Mouse (Mus musculus): Measurements from ENCODE around the gene Rnf182. TPM values are rescaled to one million over a fixed set of nuclear protein-coding genes. Genes with fewer than 3 reads are reported as not detected.

Rnf182 gene
- total RNA-seq, 2 experiments from 2014 or later, result 0.54 to 0.56 TPM

DNA sequence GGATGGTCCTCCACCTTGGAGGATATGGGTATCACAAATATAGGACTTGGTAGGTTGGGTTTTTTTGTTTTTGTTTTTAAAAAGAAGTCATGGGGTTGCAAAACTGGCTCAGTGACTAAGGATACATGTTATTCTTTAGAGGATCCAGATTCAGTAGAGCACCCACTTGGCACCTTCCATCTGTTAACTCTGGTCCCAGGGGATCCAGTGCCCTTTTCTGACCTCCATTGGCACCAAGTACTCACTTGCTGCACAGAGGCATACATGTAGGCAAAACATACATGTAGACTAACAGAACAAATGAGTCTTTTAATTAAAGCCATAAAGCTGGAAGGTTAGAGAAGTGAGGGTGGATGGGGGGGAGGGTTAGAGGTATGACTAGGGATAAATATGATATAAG, 80.0 kb downstream of the Rnf182 start:
- no peak for DNase-seq (ENCODE audit: low spot score in 2 of 2)

GRCm38 (mm10) chr13:43696011-43696410, 80.5 kb downstream of the Rnf182 start:
- DNase-seq (ENCODE audit: low spot score in 2 of 2), result no peak

GRCm38 (mm10) chr13:43698506-43698905, 83.0 kb downstream of the Rnf182 start:
- no peak for DNase-seq (ENCODE audit: low spot score in 2 of 2)

GRCm38 (mm10) chr13:43703471-43703870, 88.0 kb downstream of the Rnf182 start:
- no peak for DNase-seq (ENCODE audit: low spot score in 2 of 2)

- DNase-seq (ENCODE audit: low spot score in 2 of 2), result no peak
These were observed 89.1 kb downstream of the Rnf182 start for GRCm38 (mm10) chr13:43704533-43705116.

GRCm38 (mm10) chr13:43706387-43706786, 90.9 kb downstream of the Rnf182 start:
- DNase-seq (ENCODE audit: low spot score in 2 of 2), result no peak

GRCm38 (mm10) chr13:43709529-43709928, 94.0 kb downstream of the Rnf182 start:
- DNase-seq (ENCODE audit: low spot score in 2 of 2), result no peak

DNA sequence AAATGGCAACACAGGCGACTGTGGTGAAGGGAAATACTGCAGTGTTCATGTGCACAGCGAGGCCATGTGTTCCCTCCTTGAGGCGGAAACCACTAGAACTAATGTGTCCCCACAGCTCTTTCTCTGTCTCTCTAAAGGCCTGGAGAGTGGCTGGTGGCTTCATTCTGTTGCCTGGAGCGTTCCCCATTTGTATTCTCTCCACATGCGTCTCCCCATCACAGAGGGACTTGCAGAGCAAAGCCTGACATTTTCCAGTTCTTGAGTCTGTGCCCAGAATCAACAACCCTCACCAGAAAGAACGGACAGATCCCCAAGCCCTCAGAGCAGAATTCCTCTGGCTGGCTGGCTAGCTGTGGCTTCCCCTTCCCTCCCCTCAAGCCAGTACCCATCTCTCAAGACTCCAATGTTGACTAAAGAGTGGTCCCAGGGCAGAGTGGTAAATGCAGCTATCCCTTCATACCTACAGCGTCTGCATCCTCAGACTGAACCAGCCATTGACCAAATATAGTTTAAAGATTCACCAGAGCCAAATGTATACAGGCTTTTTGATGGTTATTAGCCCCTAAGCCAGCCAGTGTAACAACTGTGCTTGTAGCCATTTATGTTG, 96.3 kb downstream of the Rnf182 start:
- no peak for DNase-seq (ENCODE audit: low spot score in 2 of 2)

GRCm38 (mm10) chr13:43714741-43715140, 99.2 kb downstream of the Rnf182 start:
- DNase-seq (ENCODE audit: low spot score in 2 of 2), result no peak

DNA sequence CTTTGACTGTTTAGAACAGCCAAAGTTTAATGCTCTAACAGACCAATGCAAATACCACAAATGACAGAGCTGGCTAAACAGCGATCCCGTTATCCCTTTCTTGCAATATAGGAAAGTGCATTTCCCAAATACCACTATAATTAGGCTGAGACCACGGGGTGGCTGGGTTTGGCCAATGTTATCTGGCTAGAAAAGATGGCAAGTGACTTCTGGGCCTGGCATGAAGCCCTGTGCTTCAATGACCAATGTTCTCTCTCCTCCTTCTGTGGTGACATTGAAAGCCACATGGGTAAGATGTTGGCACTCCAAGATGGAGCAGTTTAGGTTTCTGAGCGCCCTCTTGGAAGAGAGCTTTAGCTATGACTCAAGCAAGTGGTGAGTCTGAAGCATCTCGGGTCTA, 100.0 kb downstream of the Rnf182 start:
- DNase-seq (ENCODE audit: low spot score in 2 of 2), result no peak

DNA sequence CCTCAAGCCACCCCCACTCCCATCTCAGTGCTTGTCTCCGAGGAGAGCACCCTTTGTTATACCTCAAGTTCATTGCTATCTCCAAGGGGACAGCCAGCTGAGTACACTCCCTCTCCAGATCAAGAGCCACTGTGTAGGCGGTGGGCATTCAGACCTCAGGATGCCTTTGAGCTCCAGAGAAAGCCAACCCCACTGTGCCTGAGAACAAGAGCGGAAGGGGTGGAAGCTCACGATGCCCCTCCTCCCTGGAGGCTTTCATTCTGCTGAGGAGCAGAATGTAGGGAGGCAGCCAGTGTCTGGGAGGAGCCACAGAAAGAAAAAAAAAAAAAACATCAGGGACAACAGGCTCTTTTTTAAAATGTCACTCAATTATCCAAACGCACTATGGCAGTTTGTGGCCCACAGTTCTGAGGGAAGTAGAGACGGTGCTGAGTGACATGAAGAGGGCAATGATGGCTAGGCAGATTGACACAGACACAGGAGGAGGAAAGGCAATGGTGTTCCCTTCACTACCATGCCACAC, 101.1 kb downstream of the Rnf182 start:
- DNase-seq (ENCODE audit: low spot score in 2 of 2), result no peak

DNA sequence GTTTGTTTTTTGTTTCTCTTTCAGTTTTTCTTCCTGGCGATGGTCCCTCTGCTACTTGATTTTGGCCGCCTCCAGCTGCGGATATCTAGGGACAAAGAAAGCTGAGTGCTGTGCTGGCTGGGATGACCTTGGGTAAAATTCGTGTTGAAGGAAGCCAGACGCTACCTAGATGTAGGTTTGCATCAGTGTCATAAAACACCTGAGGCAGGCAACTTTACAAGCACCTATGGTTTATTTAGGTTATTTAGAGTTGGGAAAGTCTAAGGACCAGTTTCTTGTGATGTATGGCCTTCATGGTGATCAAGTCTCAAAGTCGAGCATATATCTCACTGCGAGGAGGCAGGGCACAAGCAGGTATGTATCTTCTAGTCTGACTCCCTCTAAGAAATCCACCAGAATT, 102.7 kb downstream of the Rnf182 start:
- no peak for DNase-seq (ENCODE audit: low spot score in 2 of 2)

DNA sequence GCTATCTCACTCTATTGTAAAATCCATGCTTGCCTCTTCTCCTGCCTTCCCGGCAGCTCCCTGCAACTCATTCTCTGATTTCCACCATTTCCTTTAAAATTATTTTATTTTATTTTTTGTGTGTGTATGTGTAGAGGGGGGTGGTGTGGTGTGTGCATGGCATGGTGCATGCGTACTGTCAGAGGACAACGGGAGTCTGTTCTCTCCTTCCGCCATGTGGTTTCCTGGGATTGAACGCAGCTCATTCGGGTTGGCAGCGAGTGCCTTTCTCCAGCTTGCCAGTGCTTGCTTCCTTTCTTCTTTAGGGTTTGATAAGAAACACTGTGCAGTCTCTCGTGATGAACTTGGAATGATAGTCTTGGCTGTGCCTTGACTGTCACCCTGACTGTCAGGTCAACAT, 105.0 kb downstream of the Rnf182 start:
- DNase-seq (ENCODE audit: low spot score in 2 of 2), result no peak

Other genes with a start within 250 kb of the Rnf182 start
- gene Nol7, start 217.3 kb upstream of the Rnf182 start, total RNA-seq (2021), result 100 to 1,000 TPM; 104 to 107 TPM
- 10 to 100 TPM; 57.4 to 73.0 TPM for gene Ranbp9, start 134.4 kb upstream of the Rnf182 start, total RNA-seq (2021)
- gene Mcur1, start 55.5 kb upstream of the Rnf182 start, total RNA-seq (2021), result 10 to 100 TPM; 38.5 to 61.5 TPM
- 1 to 10 TPM; 2.3 to 5.2 TPM for gene Cd83, start 169.1 kb downstream of the Rnf182 start, total RNA-seq (2021)

Data from adrenal gland, adult 18-20 months (tissue).